Mouse (Mus musculus) stomach, postnatal 0 days (tissue): ENCODE measurements around the gene Ckb.

Experiments used
- CTCF ChIP-seq: IDR thresholded peaks from 2 replicates; pipeline ENCODE4 v1.5.1; 2016; ENCODE audit warnings: antibody characterized with exemption, low read depth, mild to moderate bottlenecking, moderate library complexity
- EP300 ChIP-seq: optimal IDR thresholded peaks from 2 replicates; pipeline ENCODE3; 2016; ENCODE audit warnings: antibody characterized with exemption

DNA sequence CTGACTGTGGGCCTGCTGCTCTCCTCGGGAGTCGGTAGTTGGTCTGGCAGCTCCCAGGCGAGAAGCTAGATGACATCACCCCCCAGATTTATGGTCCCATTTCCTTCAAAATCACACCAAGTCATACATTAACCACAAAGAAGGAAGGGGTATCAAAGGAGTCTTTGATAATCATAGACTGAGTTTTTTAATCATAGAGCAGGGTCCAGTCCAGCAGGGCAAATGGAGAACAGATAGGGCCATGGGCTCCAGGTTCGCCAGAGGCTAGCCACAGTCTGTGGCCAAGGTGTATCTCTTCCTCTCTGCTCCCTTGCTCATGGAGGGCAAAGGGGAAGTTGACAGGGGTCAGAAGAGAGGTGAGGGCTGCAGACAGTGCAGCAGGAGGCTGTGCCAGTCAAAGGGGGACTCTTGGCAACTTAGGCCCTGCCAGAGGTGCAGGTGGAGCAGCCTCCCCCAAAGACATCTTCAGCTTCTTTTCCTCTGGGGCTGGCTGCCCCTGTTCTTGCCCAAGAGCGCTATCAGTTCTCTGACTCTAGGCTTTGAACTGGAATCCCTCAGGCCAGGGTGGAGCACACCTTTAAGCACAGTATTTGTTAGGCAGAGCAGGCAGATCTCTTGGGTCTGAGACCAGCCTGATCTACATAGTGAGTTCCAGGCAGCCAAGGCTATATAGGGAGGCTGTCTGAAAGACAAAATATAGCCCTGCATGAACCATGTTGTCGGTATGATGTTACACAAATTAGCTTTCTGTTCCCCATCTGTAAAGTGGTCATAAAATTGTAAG, 3.9 kb upstream of the Ckb start:
- TF ChIP-seq CTCF (no peak), EP300 (no peak)
